Mouse (Mus musculus) heart, embryonic 11.5 days (tissue): ENCODE measurements around the gene Mtfp1. TPM values are rescaled to one million over a fixed set of nuclear protein-coding genes. Genes with fewer than 3 reads are reported as not detected.
A peak's percentile ranks its signal among the peaks of the same experiment; 100 is the strongest.

Experiments
- ATAC-seq: fragments of 200-750 bp; cut with Nextera tagmentation; replicated peaks from 2 replicates; pipeline ENCODE4 v1.8.0; 2017; ENCODE audit warnings: moderate library complexity; ENCODE audit not compliant: insufficient number of reproducible peaks, low FRiP score, low TSS enrichment
- H3K27ac ChIP-seq: fragments of 300-500 bp; sonication (generic); 2 replicates; pipeline ENCODE4 v1.5.1; 2014; ENCODE audit warnings: mild to moderate bottlenecking, low read depth, low read length
- H3K27me3 ChIP-seq: fragments of 300-500 bp; sonication (generic); 2 replicates; pipeline ENCODE4 v1.6.1; 2014; ENCODE audit warnings: mild to moderate bottlenecking, low read length, mixed read lengths; ENCODE audit not compliant: control insufficient read depth, insufficient read depth
- H3K36me3 ChIP-seq: fragments of 300-500 bp; sonication (generic); 2 replicates; pipeline ENCODE4 v1.6.1; 2014; ENCODE audit warnings: mild to moderate bottlenecking, low read length, moderate library complexity, mixed read lengths; ENCODE audit not compliant: control insufficient read depth, insufficient read depth
- H3K4me1 ChIP-seq: fragments of 300-500 bp; sonication (generic); 2 replicates; pipeline ENCODE4 v1.6.1; 2014; ENCODE audit warnings: low read length; ENCODE audit not compliant: control insufficient read depth, insufficient read depth
- H3K4me2 ChIP-seq: fragments of 300-500 bp; sonication (generic); 2 replicates; pipeline ENCODE4 v1.6.1; 2014; ENCODE audit warnings: mild to moderate bottlenecking, moderate library complexity
- H3K4me3 ChIP-seq: fragments of 300-500 bp; sonication (generic); 2 replicates; pipeline ENCODE4 v1.5.1; 2014; ENCODE audit warnings: low read depth, low read length
- H3K9ac ChIP-seq: fragments of 300-500 bp; sonication (generic); 2 replicates; pipeline ENCODE4 v1.6.1; 2014; ENCODE audit warnings: mild to moderate bottlenecking, low read depth, low read length, moderate library complexity
- H3K9me3 ChIP-seq: fragments of 300-500 bp; sonication (generic); replicated peaks from 2 replicates; pipeline ENCODE4 v1.6.1; 2016; ENCODE audit warnings: low read length; ENCODE audit not compliant: control insufficient read depth
- WGBS: fragments of 180-500 bp; shearing (Covaris S2); extraction: QIAGEN DNeasy Blood & Tissue Kit; methylation state at CpG from one replicate; pipeline ENCODE4 v1.1.7; 2014; ENCODE audit not compliant: insufficient replicate concordance; 5-methylcytosine and 5-hydroxymethylcytosine counted together
- polyA plus RNA-seq: library from polyadenylated mRNA; unstranded; fragments of >200 nt; fragmentation: Nextera tagmentation; extraction: Ambion mirVana; gene quantifications from 2 replicates; pipeline ENCODE4 v1.2.1, GENCODE M21; 2014

Gene Mtfp1
- polyA plus RNA-seq, 1 experiment from 2014 or later, result 20.8 TPM

DNA sequence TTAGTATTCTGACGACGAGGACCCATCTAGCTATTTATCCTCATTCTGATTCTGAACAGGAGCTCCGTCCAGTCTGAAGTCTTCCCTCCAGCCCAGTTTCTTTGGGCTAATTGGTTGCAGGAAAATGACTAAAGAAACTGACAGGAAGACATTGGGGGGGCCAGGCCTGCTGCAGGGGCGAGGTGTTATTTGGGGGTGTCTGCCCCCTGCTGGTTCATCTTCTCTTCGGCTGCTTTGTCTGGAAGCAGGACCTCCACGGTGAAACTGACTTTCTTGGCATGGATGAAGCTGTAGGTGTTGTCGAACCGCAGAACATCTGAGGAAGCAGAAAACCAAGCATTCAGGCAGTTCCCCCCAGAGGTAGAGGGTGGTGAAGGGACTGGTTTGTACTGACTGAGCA, 2.9 kb upstream of the Mtfp1 start:
- no peaks in the 10 kb centered on the region for H3K9me3 ChIP-seq
- H3K36me3 ChIP-seq, result no peaks in the 10 kb centered on the region; the same call in 1 of the 2 replicates
- no peak overlapping the region for H3K27ac ChIP-seq
- H3K9ac ChIP-seq, result no peak overlapping the region
- WGBS, result 68% methylated on average over 8 of the region's 8 CpGs
- no peaks in the 10 kb centered on the region for H3K27me3 ChIP-seq
- ATAC-seq, result no peak
- H3K4me1 ChIP-seq, result peaks cover 19% of the 10 kb centered on the region; the same call in 1 of the 2 replicates
- H3K4me3 ChIP-seq, result no peak overlapping the region
- H3K4me2 ChIP-seq, result no peak overlapping the region

DNA sequence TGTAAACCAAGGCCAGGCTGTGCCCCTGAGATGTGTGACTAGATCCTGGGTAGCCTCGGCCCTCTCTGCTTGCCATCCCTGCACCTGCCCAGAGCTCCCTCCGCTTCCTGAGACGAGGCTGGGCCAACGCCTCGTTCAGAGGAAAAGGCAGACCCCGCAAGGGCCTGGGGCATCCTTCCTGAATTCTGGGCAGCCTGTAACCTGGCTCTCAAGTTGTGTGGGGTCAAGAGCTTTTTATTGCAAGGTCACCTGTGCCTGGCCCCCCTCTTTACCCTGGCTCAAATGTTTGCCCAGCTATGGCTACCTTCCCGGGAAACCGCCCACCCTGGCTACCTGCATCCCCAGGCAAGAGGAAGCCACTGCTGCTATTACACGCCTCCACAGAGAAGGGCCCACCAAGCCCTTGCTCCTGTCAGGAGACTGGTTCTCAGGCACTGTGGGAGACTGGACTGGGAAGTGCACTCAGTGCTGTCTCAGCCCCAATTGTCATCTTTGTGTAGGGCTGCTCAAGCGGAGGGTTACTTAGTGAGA, 1.9 kb upstream of the Mtfp1 start:
- no peak for ATAC-seq
- Histone ChIP-seq H3K27ac (peak overlapping the region; percentile 92), H3K4me3 (peak overlapping the region; percentile 61), H3K4me2 (peak overlapping the region; percentile 95), H3K9me3 (no peaks in the 10 kb centered on the region), H3K4me1 (peaks cover 19% of the 10 kb centered on the region; the same call in 1 of the 2 replicates), H3K27me3 (no peaks in the 10 kb centered on the region), H3K36me3 (no peaks in the 10 kb centered on the region; the same call in 1 of the 2 replicates), H3K9ac (peak overlapping the region; percentile 92)
- WGBS, result 33% methylated on average over 10 of the region's 10 CpGs

DNA sequence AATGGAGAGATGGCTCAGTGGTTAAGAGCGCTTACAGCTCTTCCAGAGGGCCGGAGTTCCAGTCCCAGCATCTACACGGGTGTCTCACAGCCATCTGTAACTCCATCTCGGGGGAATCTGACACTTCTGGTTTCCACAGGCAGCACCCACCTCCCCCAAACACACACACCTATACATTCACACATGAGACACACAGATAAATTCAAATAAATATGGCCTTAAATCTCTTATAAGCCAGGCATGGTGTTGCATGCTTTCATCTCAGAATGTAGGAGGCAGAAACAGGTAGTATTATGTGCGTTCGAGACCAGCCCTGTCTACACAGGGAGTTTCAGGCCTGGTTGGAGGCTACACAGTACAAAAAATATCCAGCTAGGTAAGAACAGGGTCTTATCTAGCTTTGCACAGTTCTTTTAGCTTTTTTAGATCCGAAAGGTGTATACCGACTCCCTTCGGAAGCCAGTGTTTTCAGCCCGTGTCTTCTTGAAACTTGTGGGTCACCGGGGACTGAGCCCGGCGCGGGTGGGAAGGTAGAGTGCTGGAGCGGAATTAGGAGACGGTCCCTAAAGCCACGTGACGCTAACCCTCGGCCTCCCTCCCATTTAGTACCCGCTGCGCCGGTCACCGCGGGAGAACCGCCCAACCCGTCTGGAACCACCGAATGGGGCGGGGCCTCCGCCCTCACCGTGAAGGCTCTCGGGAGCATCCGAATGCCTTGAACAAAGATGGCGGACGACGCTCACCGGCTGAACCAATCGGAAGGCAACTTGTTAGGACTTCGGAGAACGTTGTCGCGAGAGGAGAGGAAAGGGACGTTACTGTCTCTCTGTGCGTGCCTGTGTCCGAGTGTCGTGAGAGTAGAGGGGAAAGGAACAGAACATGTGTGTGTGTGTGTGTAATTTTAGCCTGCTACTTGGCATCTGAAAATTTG, 1.1 kb upstream of the Mtfp1 start:
- peaks cover 19% of the 10 kb centered on the region; the same call in 1 of the 2 replicates for H3K4me1 ChIP-seq
- H3K27me3 ChIP-seq, result no peaks in the 10 kb centered on the region
- H3K9me3 ChIP-seq, result no peaks in the 10 kb centered on the region
- 3% methylated on average over 45 of the region's 45 CpGs for WGBS
- H3K4me3 ChIP-seq, result peak overlapping the region; percentile 61
- peak overlapping the region; percentile 95 for H3K4me2 ChIP-seq
- peaks cover 8% of the 10 kb centered on the region for H3K36me3 ChIP-seq
- peak overlapping the region; percentile 92 for H3K27ac ChIP-seq
- H3K9ac ChIP-seq, result peak overlapping the region; percentile 92
- ATAC-seq, result peak; percentile 94

DNA sequence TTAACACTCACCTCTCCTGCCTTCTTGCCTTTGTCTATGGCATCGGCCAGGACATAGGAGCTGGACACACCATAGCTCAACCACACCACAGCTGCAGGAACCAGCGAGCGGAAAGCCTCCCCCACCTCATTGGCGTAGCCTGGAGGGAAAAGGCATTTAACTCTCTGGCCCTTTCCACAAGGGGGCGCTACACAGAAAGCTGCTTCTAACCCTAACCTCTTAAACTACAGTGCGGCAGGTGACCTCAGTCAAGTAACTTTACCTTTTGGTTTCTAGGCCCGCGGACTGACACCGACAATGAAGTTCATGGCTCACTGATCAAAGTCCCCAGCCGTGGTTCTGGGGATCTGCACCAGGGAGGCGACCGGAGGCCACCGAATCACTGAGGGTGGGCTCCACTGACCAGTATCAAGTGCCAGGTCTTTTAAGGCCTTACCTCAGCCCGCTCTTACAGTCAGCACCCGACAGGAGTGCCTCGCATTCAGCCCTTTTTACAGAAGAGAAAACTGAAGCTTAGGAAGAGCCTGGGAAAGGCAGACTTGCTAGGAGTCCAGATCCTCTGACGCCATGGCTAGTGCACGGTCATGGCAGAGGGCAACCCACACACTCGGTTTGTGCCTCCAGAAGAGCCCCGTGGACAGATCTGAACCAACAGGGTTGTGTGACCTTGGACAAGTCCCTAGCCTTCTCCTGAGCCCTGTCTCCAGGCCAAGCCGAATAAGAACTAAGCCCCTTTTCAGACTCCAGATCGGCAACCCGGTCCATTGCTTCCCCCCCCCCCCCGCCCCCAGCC, 671 bp downstream of the Mtfp1 start:
- 11% methylated on average over 22 of the region's 24 CpGs for WGBS

DNA sequence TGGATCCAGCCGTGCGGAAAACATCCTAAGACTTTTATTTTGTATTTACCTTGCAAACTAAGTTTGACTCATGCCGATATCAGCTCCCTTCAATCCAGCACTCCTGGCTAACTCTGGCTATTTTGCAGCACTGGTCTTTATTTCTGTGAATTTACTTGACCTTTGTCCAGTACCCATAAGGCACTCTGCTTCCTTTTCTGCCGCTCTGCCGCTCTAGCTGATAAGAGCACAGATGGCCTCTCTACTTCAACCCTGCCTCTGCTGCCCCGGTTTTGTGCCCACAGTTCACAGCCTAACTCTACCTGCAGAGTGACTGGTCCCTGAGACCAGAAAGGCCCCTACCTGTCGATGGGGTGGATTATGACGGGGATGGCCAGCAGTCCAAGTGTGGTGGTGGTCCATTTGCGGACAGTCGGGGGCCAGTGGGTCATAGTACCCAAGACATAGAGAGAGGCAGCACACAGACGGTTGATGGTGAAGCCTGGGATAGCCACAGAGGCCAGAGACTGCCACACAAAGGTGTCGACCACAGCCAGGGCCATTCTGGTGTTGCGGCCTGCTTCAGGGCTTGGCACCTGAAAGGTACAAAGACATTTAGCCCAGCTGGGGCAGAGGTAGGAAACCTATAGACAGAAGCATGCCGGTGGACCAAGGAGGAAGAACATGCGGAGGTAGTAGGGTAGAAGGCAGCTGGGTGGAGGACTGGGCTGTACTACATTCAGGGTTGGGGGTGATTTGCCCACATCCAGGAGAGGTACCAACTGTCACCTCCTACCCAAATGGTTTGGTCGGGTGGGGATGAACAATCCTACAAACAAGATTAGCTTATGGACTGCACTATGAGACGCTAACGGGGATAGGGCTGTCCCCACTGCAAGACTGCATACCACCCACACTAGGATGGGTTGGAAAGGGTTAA, 1.5 kb downstream of the Mtfp1 start:
- H3K4me3 ChIP-seq, result peak overlapping the region; percentile 61
- H3K27ac ChIP-seq, result no peak overlapping the region
- peaks cover 4% of the 10 kb centered on the region; the same call in 1 of the 2 replicates for H3K9me3 ChIP-seq
- 74% methylated on average over 18 of the region's 18 CpGs for WGBS
- no peak for ATAC-seq
- H3K4me2 ChIP-seq, result peak overlapping the region; percentile 95
- H3K36me3 ChIP-seq, result peaks cover 16% of the 10 kb centered on the region
- no peaks in the 10 kb centered on the region for H3K27me3 ChIP-seq
- H3K9ac ChIP-seq, result no peak overlapping the region
- peaks cover 19% of the 10 kb centered on the region; the same call in 1 of the 2 replicates for H3K4me1 ChIP-seq

More for the DNA sequence above, 671 bp downstream of the Mtfp1 start:
- peaks cover 16% of the 10 kb centered on the region for H3K36me3 ChIP-seq
- H3K27ac ChIP-seq, result peak overlapping the region; percentile 92
- H3K4me2 ChIP-seq, result peak overlapping the region; percentile 95
- peaks cover 19% of the 10 kb centered on the region; the same call in 1 of the 2 replicates for H3K4me1 ChIP-seq
- ATAC-seq, result no peak; the same call in 1 of the 2 replicates
- peaks cover 4% of the 10 kb centered on the region; the same call in 1 of the 2 replicates for H3K9me3 ChIP-seq
- H3K9ac ChIP-seq, result peak overlapping the region; percentile 92
- H3K4me3 ChIP-seq, result peak overlapping the region; percentile 61
- no peaks in the 10 kb centered on the region for H3K27me3 ChIP-seq

DNA sequence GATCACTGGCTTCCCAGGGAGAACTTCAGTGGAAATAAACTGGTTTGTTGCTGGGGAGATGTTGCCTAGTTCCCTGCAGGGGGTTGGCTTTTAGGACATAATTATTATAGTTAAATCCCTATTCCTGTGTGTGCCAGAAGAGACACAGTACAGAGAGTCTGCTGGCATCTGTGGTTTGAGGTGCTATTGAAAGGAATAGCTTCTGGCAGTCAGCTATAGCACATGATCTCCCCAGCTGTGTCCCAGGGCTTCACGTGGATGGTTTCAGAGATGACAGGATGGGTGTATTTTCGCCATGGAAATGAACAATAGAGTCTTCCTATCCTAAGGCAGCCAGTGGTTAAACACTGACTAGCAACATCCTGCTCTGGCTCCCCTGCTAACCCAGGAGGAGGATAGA, 8.0 kb downstream of the Mtfp1 start:
- no peak overlapping the region for H3K27ac ChIP-seq
- H3K4me3 ChIP-seq, result no peak overlapping the region
- H3K27me3 ChIP-seq, result no peaks in the 10 kb centered on the region
- H3K36me3 ChIP-seq, result peaks cover 16% of the 10 kb centered on the region
- H3K4me1 ChIP-seq, result no peaks in the 10 kb centered on the region
- H3K4me2 ChIP-seq, result no peak overlapping the region
- 55% methylated on average over 2 of the region's 2 CpGs for WGBS
- H3K9me3 ChIP-seq, result peaks cover 4% of the 10 kb centered on the region; the same call in 1 of the 2 replicates
- H3K9ac ChIP-seq, result no peak overlapping the region
- no peak for ATAC-seq

DNA sequence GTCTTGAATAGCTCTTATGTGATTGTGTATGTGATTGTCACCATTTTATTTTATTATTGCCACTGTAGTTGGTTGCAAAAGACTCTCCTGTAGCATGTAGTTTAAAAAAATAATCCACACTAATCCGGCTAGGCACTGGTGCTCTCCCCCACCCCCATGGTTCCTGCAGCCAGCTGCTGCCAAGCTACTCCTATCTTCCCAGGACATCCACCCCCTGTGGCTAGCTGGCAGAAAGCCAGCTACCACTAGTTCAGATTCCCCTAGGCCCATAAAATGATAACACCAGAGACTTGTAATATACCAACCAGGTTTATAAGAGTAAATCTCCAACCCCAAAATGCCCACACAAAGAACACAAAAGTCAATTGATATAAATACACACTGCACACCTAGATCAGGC, 9.0 kb downstream of the Mtfp1 start:
- Histone ChIP-seq H3K27me3 (no peaks in the 10 kb centered on the region), H3K4me1 (no peaks in the 10 kb centered on the region), H3K4me2 (no peak overlapping the region), H3K36me3 (peaks cover 7% of the 10 kb centered on the region), H3K4me3 (no peak overlapping the region), H3K9ac (no peak overlapping the region), H3K27ac (no peak overlapping the region), H3K9me3 (peaks cover 4% of the 10 kb centered on the region; the same call in 1 of the 2 replicates)
- no peak for ATAC-seq
- WGBS, result 53% methylated on average over 1 of the region's 1 CpGs
